Mouse (Mus musculus): ENCODE measurements around the gene Ppp2r5c. TPM values are rescaled to one million over a fixed set of nuclear protein-coding genes. Genes with fewer than 3 reads are reported as not detected.

The Ppp2r5c gene
- total RNA-seq (2023): 133 and 160 TPM in 2 replicates

GRCm38 (mm10) chr12:110446290-110447170 lies at the start of gene Ppp2r5c:
Gene Ppp2r5c (plus strand): TSS chr12:110447120.

GRCm38 (mm10) chr12:110601241-110602218 lies 154.6 kb downstream of the Ppp2r5c start, which contains the start of gene Dync1h1:
Gene Dync1h1 (plus strand): TSS chr12:110601452.

Other genes starting within 250 kb of the Ppp2r5c start
- gene Dio3, start 168.1 kb upstream of the Ppp2r5c start, total RNA-seq (2023): not detected in 2 replicates
- 82.6 and 96.2 TPM in 2 replicates for gene Dync1h1, start 154.3 kb downstream of the Ppp2r5c start, total RNA-seq (2023)
- gene 1700001K19Rik, start 235.5 kb downstream of the Ppp2r5c start, total RNA-seq (2023): not detected in 2 replicates

Data from neutrophil, adult 65 days (primary cell).